9 mouse cellular contexts compared by ENCODE assay signal in the genomic region with DNA sequence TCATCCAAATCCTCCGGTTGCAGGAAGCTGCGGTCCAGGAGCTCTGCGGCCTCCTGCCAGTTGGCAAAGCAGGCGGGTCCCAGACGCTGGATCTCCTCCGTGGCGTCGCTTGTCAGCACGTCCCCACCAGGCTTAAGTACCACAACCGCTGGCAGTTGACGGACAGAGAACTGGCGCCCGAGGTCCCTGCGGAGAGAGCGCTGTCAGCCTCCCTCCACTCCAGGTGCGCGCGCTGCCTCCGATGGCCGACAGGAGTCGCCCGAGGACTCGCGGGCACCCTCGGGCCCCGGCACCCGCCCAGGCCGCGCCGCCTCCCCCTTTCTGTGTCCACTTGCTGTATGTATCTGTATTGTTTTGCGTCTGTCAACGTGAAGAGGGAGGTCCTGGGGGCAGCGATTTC. TPM values are rescaled to one million over a fixed set of nuclear protein-coding genes. Genes with fewer than 3 reads are reported as not detected.
A peak's percentile ranks its signal among the peaks of the same experiment; 100 is the strongest.
DNase-seq lines count a peak whose midpoint lies in the region; ATAC-seq and TF ChIP-seq lines count a peak whose summit lies in the region.
"Had no signal": no experiment of that assay in that cellular context is flagged by ENCODE, and none has a peak within 500 bp of the region (broad histone marks: within the 10 kb centered on the region; RNA-seq: fewer than 3 reads in every experiment).

No protein-coding gene starts in this region.

- peak overlapping the region; percentile 47 for H3K4me2 ChIP-seq in hindbrain, postnatal 0 days (ENCODE audit: low read depth, low read length)
- peak overlapping the region; percentile 33; the same call in 1 of the 2 replicates for H3K4me2 ChIP-seq in limb, embryonic 11.5 days (ENCODE audit: low read depth, severe bottlenecking)
- H3K4me2 ChIP-seq in midbrain, embryonic 12.5 days (replicated peaks), result peak overlapping the region; percentile 39

- H3K27me3 ChIP-seq in hindbrain, postnatal 0 days (ENCODE audit: insufficient read depth, low read length), result peaks cover 43% of the 10 kb centered on the region
- H3K27me3 ChIP-seq in limb, embryonic 11.5 days (ENCODE audit: control insufficient read depth, insufficient read depth, low read length), result peaks cover 55% of the 10 kb centered on the region
- H3K27me3 ChIP-seq in midbrain, embryonic 12.5 days, result peaks cover 81% of the 10 kb centered on the region

- no peaks in the 10 kb centered on the region for H3K36me3 ChIP-seq in hindbrain, postnatal 0 days (ENCODE audit: insufficient read depth, low read length)
- no peaks in the 10 kb centered on the region for H3K36me3 ChIP-seq in limb, embryonic 11.5 days (ENCODE audit: control insufficient read depth, insufficient read depth, low read length)
- no peaks in the 10 kb centered on the region for H3K36me3 ChIP-seq in midbrain, embryonic 12.5 days

- H3K4me1 ChIP-seq in hindbrain, postnatal 0 days (ENCODE audit: insufficient read depth, low read length), result 0 out of 2 replicates have a peak, but pooled peaks cover 2% of the 10 kb centered on the region
- H3K4me1 ChIP-seq in limb, embryonic 11.5 days (ENCODE audit: control insufficient read depth, insufficient read depth, low read length), result 0 out of 2 replicates have a peak, but pooled peaks cover 7% of the 10 kb centered on the region
- H3K4me1 ChIP-seq in midbrain, embryonic 12.5 days, result peaks cover 17% of the 10 kb centered on the region

- TF ChIP-seq CTCF in hindbrain, postnatal 0 days (IDR thresholded peaks at IDR 0.05; ENCODE audit: low read depth), result peak; percentile 66

- H3K9ac ChIP-seq in hindbrain, postnatal 0 days (replicated peaks; ENCODE audit: low read length), result no peak overlapping the region
- peak overlapping the region; percentile 30; the same call in 1 of the 2 replicates for H3K9ac ChIP-seq in limb, embryonic 11.5 days (ENCODE audit: low read length)
- H3K9ac ChIP-seq in midbrain, embryonic 12.5 days (replicated peaks), result peak overlapping the region; percentile 35; the same call in 1 of the 2 replicates

- no peaks in the 10 kb centered on the region for H3K9me3 ChIP-seq in hindbrain, postnatal 0 days (ENCODE audit: low read length)
- peaks cover 4% of the 10 kb centered on the region; the same call in 1 of the 2 replicates for H3K9me3 ChIP-seq in limb, embryonic 11.5 days (ENCODE audit: control insufficient read depth, low read length)
- peaks cover 6% of the 10 kb centered on the region for H3K9me3 ChIP-seq in midbrain, embryonic 12.5 days

- WGBS in hindbrain, postnatal 0 days, result under 1% methylated on average over 33 of the region's 33 CpGs
- 2% methylated on average over 32 of the region's 33 CpGs for WGBS in limb, embryonic 11.5 days
- 1% methylated on average over 33 of the region's 33 CpGs for WGBS in midbrain, embryonic 12.5 days

- H3K4me3 ChIP-seq in hindbrain, postnatal 0 days (ENCODE audit: low read length), result peak overlapping the region; percentile 24
- 0 out of 2 replicates have a peak overlapping the region, but pooled peaks have one; percentile 8 for H3K4me3 ChIP-seq in limb, embryonic 11.5 days (ENCODE audit: low read depth, low read length)
- H3K4me3 ChIP-seq in midbrain, embryonic 12.5 days, result peak overlapping the region; percentile 17; the same call in 1 of the 2 replicates

- no peak overlapping the region for H3K27ac ChIP-seq in hindbrain, postnatal 0 days
- no peak overlapping the region for H3K27ac ChIP-seq in limb, embryonic 11.5 days (replicated peaks; ENCODE audit: low read depth, low read length)
- no peak overlapping the region for H3K27ac ChIP-seq in midbrain, embryonic 12.5 days (replicated peaks)

- peak; percentile 73 for DNase-seq in T-cell, adult 2 months (ENCODE audit: low spot score)
- DNase-seq in cerebellum, postnatal 25 days, result peak; percentile 85 to 91
- peak; percentile 91 for DNase-seq in gastrocnemius, postnatal 10 days
- peak; percentile 76 for DNase-seq in hindbrain, postnatal 0 days (ENCODE audit: low spot score)
- peak; percentile 79 for DNase-seq in limb, embryonic 11.5 days (ENCODE audit: low spot score)
- DNase-seq in skeletal muscle tissue, adult 2 months (ENCODE audit: low read depth, low spot score), result peak; percentile 51
- DNase-seq in yolk sac, embryonic 10.5 days (ENCODE audit: low spot score), result peak; percentile 48

- peak; percentile 28; the same call in 1 of the 2 replicates for ATAC-seq in hindbrain, postnatal 0 days
- no peak for ATAC-seq in limb, embryonic 11.5 days (ENCODE audit: insufficient number of reproducible peaks, low FRiP score, low TSS enrichment, low read depth)
- ATAC-seq in midbrain, embryonic 12.5 days (ENCODE audit: low FRiP score, low read depth), result peak; percentile 53

RNA-seq across cellular contexts. Expression of gene Nxnl1, which starts 3.6 kb away (rescaled TPM):
- total RNA-seq in gastrocnemius, postnatal 10 days (2021), result under 1 TPM in 1 of 2 experiments, not detected in 1; 0.14 TPM
- total RNA-seq in hindbrain, postnatal 0 days (2014; rRNA removed), result not detected in 2 replicates
- polyA plus RNA-seq in hindbrain, postnatal 0 days (2015; fragmentation: Nextera tagmentation; extraction: Ambion mirVana), result 0.20 TPM in 1 of 2 replicates, not detected in the other
- polyA plus RNA-seq in limb, embryonic 11.5 days (2014; fragmentation: Nextera tagmentation; extraction: Ambion mirVana), result not detected in 2 replicates
- not detected in 2 replicates for polyA plus RNA-seq in midbrain, embryonic 12.5 days (2016; fragmentation: Nextera tagmentation; extraction: Ambion mirVana)
- polyA plus RNA-seq: large intestine, adult 2 months had no signal

RNA-seq across cellular contexts. Expression of gene Tmem221, which starts 4.1 kb away (rescaled TPM):
- under 1 TPM in 1 of 2 experiments, not detected in 1; 0.14 TPM for total RNA-seq in gastrocnemius, postnatal 10 days (2021)
- 1.3 TPM in 1 of 2 replicates, not detected in the other for total RNA-seq in hindbrain, postnatal 0 days (2014; rRNA removed)
- 0.18 and 0.29 TPM in 2 replicates for polyA plus RNA-seq in hindbrain, postnatal 0 days (2015; fragmentation: Nextera tagmentation; extraction: Ambion mirVana)
- polyA plus RNA-seq in limb, embryonic 11.5 days (2014; fragmentation: Nextera tagmentation; extraction: Ambion mirVana), result 0.27 TPM in 1 of 2 replicates, not detected in the other
- polyA plus RNA-seq in midbrain, embryonic 12.5 days (2016; fragmentation: Nextera tagmentation; extraction: Ambion mirVana), result 0.14 TPM in 2 replicates

RNA-seq across cellular contexts. Expression of gene Slc27a1, which starts 5.9 kb away (rescaled TPM):
- total RNA-seq in gastrocnemius, postnatal 10 days (2021), result 10 to 100 TPM; 39.7 to 41.1 TPM
- 210 and 238 TPM in 2 replicates for total RNA-seq in hindbrain, postnatal 0 days (2014; rRNA removed)
- 127 and 152 TPM in 2 replicates for polyA plus RNA-seq in hindbrain, postnatal 0 days (2015; fragmentation: Nextera tagmentation; extraction: Ambion mirVana)
- 16.7 and 18.0 TPM in 2 replicates for polyA plus RNA-seq in limb, embryonic 11.5 days (2014; fragmentation: Nextera tagmentation; extraction: Ambion mirVana)
- polyA plus RNA-seq in midbrain, embryonic 12.5 days (2016; fragmentation: Nextera tagmentation; extraction: Ambion mirVana), result 38.4 and 44.4 TPM in 2 replicates

RNA-seq across cellular contexts. Expression of gene Mvb12a, which starts 20.0 kb away (rescaled TPM):
- total RNA-seq in gastrocnemius, postnatal 10 days (2021), result 10 to 100 TPM; 21.8 to 25.5 TPM
- 75.9 and 83.8 TPM in 2 replicates for total RNA-seq in hindbrain, postnatal 0 days (2014; rRNA removed)
- 83.7 and 85.7 TPM in 2 replicates for polyA plus RNA-seq in hindbrain, postnatal 0 days (2015; fragmentation: Nextera tagmentation; extraction: Ambion mirVana)
- polyA plus RNA-seq in limb, embryonic 11.5 days (2014; fragmentation: Nextera tagmentation; extraction: Ambion mirVana), result 66.5 and 74.2 TPM in 2 replicates
- polyA plus RNA-seq in midbrain, embryonic 12.5 days (2016; fragmentation: Nextera tagmentation; extraction: Ambion mirVana), result 54.0 and 57.0 TPM in 2 replicates

RNA-seq across cellular contexts. Expression of gene Bst2, which starts 25.5 kb away (rescaled TPM):
- 10 to 100 TPM; 10.0 to 12.0 TPM for total RNA-seq in gastrocnemius, postnatal 10 days (2021)
- 14.4 and 27.5 TPM in 2 replicates for total RNA-seq in hindbrain, postnatal 0 days (2014; rRNA removed)
- 21.0 and 22.7 TPM in 2 replicates for polyA plus RNA-seq in hindbrain, postnatal 0 days (2015; fragmentation: Nextera tagmentation; extraction: Ambion mirVana)
- polyA plus RNA-seq in limb, embryonic 11.5 days (2014; fragmentation: Nextera tagmentation; extraction: Ambion mirVana), result 1.7 and 1.8 TPM in 2 replicates
- 13.1 and 14.5 TPM in 2 replicates for polyA plus RNA-seq in midbrain, embryonic 12.5 days (2016; fragmentation: Nextera tagmentation; extraction: Ambion mirVana)
